Mouse (Mus musculus): Measurements from ENCODE around the gene Gm20388.

Gm20388 gene

DNA sequence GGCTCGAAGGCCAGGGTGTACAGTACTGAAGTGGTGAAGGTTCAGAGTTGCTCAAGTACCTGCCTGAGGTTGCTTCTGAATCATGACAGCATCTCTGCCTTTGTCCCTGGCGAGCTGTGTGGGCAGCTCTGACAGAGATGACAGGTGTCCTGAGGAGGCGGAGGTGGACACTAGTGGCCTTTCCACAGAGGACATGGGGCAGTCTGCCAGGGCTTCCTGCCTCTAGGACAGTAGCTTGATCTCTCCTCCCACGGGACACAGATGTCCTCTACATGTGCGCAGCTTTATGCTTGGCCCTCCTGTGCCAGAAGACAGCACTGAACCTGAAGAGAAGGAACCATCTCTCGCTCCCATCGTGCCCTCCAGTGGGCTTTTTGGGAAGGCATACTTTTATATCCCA lies 222.5 kb downstream of the Gm20388 start:
- peak; percentile 83 to 85 for DNase-seq

DNA sequence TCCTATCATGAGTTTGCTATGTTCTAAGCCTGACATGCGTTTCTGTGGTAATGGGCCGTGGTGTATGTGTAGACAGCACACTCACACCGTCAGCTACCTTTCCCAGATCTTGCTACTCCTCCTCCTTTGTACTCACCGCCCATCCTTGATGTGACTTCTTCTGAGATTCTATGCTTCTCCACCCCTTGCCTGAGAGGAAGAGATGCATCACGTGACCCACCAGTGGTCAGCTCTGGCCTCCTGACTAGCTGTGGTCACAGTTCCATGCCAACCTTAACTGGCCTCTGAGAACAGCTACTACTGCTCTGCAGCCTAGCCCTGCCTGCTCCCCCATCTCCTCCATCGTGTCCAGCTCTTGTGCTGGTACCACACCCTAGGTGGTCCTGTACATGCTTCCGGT lies 225.0 kb downstream of the Gm20388 start:
- no peak for DNase-seq

DNA sequence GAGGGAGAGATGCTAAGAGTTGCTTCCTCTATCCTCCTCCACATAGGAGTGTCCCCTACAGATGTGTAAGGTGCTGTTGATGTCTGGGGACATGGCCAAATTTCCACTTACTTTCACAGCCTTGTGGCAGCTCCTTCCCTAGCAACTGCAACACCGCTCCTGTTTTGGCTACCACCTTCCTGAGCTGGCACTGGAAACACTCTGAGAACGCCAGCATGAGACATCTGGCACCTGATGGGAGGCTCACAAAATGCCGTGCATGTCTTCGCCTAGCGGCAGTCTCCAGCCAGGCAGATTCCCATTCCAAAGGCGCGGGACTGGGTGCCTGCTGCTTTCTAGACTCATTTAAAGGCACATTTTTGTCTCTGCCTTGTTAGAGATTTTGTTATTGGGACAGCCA lies 226.0 kb downstream of the Gm20388 start:
- DNase-seq = peak; percentile 67 to 70

DNA sequence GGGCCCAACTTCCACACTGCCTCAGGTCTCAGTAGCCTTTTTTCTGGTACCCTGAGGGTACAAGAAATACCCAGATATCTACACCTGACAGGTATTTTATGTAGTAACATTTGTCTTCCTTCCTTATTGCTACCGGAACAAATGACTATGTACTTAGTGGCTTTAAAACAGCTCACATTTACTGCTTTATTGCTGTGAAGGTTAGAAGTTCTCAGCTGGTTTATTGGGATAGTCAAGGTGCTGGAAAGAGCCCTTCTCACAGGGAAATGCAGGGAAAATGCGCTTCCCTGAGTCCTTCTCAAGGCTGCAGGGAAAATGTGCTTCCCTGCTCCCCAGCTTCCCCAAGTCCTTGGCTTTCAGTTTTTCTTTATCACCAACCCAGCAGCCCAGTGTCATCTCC lies 228.3 kb downstream of the Gm20388 start:
- DNase-seq = no peak

DNA sequence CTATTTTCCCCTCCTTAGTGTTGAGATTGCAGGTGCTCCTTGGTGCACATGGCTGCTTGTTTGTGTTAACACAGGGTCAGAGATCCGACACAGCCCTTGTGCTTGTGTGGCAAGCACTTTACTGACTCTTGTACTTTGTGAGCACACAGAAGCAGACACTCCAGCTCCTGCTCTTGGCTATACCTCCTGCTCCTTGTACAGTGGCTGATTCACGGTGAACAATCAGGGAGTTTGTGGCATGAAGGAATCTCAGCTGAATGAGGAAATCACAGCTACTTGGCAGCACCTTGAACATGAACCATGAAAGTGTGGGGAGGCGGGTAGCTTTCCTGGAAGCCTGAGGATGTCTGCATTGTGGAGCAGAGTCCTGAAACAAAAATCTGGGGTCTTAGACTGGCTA lies 230.1 kb downstream of the Gm20388 start:
- DNase-seq = no peak

DNA sequence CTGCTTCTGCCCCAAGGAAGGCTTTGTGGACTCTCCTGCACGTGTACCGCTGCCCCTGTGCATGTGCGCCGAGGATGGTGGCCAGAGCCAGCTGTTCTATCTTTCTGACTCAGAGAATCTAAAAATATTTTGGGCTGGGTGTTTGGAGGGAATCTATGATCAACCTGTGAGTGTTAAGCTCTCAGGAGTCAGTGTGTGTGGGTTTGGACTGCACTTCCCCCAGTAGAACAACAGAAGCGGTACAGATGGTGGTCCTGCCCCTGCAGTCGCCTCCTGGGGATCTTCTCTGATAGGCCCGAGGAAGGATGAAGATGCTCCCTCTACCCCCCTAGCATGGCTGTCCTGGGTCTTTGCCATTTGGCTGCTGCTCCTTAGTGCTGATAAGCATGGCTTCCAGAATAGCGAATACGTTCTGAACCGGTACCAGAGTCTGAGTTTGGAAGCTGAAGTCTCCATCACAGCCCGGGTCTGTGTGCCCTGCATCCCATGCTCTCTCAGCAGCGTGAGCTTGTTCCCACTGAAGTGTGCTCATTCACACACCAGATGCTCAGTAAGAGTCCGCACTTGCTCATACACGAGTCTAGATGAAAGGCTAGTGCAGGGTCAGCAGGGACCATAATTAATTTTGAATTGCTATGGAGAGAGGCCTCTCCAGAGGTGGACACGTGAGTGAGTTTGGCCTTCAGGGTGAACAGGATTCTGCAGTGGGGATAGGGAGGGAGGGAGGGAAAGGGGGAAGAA lies 233.4 kb downstream of the Gm20388 start:
- peak; percentile 71 to 80 for DNase-seq

DNA sequence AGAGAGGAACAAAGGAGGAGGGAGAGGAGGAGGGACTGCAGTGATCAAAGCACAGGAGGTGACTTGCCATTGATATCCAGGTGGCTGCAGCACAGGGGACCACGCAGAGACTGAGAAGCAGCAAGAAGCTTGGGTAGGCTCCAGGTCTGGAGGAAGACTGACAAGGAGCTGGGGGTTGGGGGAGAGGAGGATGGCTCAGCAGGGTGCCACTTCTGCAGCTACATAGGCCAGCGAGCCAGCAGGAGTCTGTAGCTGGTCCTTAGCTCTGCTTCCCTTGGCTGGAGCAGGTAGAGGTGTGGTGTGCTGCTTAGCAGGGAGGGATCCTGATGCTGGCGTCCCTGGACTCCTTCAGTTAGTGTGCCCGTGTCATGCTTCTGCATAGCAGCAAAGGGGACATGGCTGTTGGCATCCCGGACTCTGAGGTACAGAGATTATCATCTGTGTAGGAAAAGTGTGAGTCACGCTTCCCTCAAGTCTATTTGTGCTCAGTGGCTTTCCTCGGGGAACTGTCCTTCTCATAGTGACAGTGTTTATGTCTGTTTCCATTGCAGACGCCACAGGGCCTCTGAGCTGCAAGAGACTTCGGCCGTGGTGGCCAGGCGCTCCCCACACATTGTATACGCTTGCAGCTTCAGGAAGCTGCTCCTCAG lies 234.1 kb downstream of the Gm20388 start:
- DNase-seq = peak; percentile 65 to 66

DNA sequence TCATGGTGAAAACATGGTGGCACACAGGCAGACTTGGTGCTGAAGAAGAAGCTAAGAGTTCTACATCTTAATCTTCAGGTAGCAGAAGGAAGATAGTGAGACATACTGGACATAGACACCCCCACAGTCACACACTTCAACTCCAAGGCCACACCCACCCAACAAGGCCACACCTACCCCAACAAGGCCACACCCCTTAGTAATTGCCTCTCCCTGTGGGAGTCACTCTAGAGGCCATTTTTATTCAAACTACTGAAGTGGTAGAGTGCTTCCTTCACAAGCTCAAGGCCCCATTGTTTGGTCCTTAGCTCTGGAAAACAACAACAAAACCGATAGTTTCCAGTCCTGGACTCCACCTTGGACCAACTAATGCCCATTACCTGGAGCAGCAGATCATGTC lies 235.4 kb downstream of the Gm20388 start:
- DNase-seq = no peak

DNA sequence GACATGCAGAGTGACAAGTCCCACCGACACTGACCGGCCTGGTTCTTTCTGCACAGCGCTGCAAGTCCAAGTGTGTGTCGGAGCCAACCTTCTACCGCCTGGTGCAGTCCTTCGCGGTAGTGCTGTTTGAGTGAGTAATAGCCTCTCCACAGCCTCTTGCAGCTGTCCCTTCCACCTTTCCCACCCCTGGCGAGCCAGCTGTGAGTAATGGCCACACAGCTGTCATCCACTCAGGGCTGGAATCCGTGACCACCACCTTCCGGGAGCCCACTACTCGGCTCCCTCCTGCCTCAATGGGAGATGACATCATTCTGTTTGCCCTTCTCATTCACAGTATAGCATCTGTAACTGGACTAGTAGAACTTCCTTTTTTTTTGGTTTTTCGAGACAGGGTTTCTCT lies 239.4 kb downstream of the Gm20388 start:
- no peak for DNase-seq

DNA sequence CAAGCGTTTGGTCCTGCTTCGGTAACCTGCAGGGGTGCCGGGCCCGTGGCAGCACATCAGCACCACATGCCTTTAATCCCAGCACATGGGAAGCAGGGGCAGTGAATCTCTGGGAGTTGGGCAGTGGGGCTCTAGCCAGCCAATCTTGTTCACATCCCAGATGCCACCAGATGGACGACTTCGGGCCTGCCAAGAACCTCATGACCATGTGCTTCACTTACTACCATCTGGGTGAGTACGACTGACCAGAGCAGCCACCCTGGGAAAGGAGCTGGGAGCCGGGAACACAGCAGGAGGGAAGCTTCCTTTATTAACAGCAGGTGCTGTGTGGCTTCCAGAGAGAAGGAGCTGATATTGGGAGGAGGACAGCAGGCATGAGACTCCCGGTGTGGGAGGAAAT lies 240.5 kb downstream of the Gm20388 start:
- peak; percentile 59 to 70 for DNase-seq

DNA sequence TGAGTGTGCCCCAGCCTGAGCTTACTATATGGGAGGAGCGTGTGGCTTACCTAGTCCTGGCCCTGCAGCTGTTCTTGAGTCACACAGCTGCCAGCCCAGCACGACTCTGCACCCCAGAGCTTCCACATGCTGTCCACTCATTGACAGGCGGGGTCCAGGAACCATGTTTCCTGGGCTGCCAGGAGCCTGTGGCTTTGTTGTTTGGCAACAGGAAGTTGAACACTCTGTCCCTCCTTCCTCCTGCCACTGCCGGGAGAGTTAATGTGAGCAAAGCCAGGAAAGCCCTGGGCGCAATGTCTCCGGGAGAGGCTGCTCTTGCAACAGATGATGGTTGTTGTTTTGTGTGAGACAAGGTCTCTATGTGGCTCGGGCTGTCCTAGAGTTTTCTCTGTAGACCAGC lies 242.0 kb downstream of the Gm20388 start:
- peak; percentile 63 to 72 for DNase-seq

DNA sequence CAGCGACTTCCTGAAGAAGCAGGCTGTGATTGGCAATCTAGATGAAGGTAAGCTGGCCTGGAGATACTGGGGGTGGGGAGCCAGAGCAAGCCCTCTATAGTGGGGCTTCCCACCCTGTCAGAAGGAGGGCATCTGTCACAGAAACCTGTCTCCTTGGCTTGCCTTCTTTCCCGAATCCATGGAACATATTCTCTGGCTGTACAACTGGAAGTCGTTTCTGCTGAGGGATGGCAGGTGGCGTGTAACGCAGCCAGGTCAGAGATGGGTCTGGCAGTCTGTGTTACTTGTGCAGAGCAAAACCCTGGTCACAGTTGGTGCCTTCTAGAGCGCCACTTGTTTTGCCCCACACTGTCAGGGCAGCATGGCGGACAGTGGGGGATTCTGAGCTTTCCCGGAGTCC lies 249.7 kb downstream of the Gm20388 start:
- DNase-seq = peak; percentile 80 to 82

DNA sequence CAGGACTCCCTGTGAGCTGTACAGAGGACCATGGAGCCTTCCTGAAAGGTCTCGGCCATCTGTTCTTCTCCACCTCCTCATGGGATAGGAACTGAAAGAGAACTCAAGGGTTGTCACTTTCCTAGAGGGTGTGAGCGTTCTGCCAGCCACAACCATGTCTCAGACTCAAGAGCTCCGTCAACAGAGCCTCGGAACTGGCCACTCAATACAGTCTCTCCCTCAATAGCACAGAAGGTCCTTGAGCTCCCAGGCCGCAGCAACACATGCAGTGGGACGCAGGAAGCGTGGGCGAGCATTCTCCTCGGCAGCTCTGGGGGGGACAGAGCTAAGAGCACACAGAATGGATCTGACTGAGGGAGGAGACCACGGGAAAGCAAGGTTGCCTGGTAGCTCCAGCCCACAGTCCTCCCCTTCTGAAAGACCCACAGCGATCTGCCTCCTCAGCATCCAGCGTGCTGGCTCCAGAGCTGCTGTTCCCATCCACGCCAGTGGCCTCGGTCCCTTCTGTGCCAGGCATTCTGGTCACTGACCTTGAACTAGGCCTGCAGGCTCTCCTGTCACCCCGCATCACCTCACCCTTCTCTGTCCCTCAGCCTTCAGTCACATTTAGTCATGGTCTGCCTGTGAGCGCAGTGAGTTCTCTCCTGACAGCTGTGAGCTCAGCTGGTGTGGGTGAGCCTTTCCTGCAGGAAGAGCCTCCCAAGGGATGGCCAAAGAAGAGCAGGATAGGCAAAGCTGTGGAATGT lies 251.2 kb downstream of the Gm20388 start:
- DNase-seq = no peak

DNA sequence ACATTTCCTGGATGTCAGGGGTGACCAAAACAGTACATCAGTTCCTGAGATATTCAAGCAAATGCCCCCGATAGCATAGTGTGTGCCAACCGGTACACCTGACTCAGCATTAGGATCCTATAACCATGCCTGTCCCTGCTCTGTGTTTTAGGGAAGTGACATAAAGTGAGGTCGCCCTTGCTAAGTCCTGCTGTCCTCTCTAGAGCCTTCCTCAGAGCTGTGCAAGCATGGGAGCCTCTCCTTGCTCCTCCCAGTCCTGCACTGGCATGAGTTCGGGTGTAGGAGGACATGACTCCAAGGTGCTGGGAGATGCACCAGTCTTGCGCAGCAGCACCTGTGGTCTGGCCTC lies 251.7 kb downstream of the Gm20388 start:
- no peak for DNase-seq

DNA sequence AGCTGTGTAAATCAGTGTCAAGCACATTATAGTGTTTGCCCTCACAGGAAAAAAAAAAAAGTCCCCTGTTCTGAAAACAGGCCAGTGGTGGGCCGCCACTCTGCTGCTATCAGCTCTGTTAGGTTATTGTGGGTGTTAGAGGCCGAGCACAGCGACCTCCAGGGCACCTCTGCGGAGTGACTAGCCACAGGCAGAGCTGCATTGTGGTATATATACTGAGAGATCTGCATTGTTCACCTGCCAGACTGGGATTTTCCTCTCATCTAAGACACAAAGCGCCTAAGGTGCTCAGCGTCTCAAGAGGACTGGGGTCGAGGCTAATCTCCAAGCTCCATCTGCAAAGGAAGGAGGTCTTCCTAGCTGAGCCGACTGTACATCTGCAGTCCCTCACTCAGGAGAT lies 252.7 kb downstream of the Gm20388 start:
- no peak for DNase-seq

DNA sequence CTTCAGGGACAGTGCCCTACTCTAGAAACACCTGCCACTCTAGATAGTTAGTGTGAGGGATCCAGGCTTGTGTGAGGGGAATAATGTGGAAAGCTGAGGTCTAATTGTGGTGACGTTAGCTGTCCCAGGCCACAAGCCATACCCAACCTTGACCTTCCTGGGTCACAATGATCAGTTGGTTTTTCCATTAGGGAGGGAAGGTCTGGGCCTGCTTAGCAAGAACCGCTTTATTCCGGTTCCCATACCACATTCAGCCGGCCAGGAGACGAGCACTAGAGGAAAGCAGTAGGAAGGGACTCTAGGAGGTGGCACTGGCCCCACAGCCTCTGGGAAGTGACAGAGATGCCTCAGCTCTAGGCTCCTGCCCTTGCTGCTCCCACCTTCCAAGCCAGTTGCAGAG lies 253.4 kb downstream of the Gm20388 start:
- DNase-seq = no peak

DNA sequence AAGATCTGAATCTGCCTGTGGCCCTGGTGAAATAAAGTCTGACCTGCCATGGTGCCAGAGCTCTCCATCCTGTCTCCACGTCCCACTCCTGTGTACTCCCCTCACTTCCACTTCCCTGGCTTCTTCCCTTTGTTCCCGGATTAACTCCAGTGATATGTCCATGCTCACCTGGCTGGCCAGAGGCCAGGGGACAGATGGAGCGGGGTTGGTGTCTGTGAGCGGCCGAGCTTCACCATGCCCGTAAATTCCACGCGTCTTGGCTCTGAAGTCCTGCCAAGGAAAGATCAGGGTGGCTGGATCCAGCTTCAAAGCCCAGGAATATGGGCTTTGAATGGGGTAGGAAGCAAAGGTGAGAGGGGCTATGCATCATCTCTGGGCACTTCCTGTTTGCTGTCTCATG lies 256.5 kb downstream of the Gm20388 start:
- peak; percentile 83 for DNase-seq

DNA sequence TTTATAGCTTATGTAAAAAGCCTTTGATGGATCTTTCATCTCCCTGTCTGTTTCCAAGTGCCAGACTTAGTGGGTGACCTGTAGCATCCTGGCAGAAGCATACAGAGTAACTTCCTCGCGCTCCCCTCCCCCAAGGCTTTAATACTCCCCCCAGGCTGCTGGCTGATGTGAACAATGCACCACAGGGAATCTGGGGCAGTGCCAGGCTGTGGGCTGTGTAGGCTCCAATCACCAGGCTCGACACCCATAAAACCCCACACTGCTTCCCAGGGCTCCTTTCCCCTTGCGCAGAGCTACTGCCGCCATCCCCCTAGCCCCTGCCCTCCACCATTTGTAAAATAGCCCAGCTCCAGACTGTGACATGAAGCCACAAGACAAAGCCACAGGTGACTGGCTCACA lies 257.2 kb downstream of the Gm20388 start:
- peak in 1 of 2 experiments; percentile 74 for DNase-seq

DNA sequence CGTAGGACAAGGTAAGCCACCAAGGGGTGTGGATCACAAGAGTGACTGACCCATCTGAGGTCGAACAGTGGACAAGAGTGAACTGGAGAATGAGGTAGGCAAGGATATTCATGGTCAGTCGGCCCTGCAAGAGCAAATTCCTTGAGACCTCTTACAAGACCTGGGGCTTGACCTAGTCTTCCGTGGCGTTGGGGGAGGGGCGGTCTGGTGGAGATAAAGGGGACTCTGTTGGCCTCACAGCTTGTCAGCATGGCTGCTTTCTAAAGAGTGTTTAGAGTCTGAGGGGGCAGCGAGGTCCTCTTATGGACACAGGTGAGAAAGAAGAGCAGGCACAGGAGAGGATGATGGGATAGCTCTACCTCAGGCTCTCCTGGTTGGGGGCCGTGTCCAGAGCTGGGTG lies 258.5 kb downstream of the Gm20388 start:
- peak in 1 of 2 experiments; percentile 50 for DNase-seq

DNA sequence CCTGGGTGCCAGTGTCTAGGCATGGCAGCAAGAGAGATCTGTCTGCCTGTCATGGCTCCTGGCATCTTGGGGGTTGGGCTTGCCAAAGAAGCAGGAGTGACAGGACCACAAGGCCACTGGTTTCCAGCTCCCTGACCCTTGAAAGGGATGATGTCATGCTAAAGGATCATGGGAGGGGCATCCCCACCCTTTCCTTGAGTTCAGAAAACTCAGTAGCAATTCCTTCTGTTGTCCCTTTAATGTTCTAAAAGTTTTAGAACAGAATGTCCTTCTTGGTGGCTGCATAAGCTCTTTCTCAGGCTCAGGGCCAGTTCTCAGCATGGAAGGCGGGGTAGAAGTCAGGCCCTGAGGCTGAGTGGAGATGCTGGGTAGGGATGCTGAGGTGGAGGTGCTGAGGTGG lies 262.6 kb downstream of the Gm20388 start:
- peak in 1 of 2 experiments; percentile 61 for DNase-seq

DNA sequence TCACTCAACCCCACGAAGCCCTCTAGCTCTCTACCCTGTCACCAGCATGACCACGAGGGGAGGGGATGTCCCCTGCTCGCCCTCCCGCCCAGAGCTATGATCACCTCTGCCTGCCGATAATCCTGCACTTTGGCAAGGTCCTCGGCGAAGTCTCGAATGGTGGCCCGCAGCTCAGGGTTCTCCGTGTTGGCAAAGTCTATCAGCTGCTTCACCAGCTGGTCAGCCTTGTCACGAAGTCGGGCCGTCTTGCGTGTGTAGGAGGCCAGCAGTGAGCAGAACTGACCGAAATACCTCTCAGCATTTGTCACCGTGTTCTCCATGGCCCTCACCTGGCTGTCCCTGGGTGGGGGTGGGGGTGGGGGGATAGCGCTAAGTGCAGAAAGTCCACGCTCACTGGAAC lies 264.0 kb downstream of the Gm20388 start:
- peak in 1 of 2 experiments; percentile 51 for DNase-seq

DNA sequence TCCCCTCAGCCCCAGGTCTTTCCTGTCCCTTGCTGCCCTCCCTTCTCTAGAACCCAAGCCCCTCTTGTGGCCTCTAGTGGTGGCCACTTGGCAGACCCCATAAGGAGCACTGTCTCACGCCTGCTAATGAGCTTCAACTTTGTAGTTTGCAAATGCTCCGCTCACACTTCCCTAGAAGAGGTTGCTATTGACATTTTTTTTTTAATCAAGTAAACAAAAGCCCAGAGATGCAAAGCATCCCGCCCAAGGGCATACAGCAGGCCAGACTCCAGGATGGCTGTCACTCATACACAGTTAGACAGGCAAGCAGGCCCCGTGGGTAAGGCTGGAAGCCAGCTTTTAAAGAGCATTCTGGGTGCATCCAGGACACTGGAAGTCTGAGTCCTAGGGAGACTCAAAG lies 266.0 kb downstream of the Gm20388 start:
- no peak for DNase-seq

DNA sequence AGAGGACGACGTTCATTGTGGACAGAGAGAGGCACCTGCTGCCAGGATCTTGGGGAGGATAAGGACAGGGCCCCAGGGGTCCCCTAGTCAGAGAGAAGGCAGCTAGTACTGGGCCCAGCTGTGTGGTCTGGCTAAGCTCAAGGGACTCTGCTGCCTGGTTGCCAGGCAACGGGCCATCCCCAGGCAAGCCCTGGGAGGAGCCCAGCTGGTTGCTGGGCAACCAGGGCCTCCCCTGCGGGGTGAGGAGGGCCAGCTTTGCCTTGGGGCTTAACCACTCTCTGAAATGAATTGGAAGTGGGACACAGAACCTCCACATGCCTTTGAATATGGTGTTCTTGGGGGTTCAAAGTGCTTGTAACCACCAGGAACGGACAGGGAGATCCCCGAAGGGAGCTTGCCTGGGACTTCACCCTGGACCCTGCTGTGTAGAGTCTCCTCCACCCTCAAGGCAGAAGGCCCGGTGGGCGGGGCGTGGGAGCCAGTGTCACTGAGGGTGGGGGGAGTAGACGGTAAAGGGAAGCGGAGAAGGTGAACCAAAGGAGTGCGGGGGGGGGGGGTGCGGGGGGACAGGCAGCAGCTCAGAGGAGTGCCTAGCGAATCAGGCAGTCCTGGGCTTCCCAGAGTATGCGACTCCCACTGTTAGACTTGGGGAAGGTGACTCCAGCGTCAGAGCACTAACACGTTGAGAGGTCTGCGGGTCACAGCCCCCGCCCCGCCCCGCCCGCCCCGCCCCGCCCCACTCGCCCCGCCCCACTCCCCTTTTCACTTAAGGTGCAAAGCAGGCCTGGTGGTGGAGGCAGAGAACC lies 266.9 kb downstream of the Gm20388 start, which contains the start of gene Fam92b:
Fam92b (minus strand) TSS at position 149 of the 806 bp plus-strand sequence.
- DNase-seq = peak in 1 of 2 experiments; percentile 57
